Mouse (Mus musculus) neural tube, embryonic 14.5 days (tissue): ENCODE data around the gene Prdx5. TPM values are rescaled to one million over a fixed set of nuclear protein-coding genes. Genes with fewer than 3 reads are reported as not detected.
"Not testable (repeated sequence)": the region's sequence is repeated elsewhere in the genome, so short reads cannot be mapped to it uniquely, and the experiment has no call there.

Experiments
- ATAC-seq: fragments of 200-750 bp; cut with Nextera tagmentation; 2 replicates; pipeline ENCODE4 v1.8.0; 2017; ENCODE audit warnings: low read depth, mild to moderate bottlenecking, moderate TSS enrichment, moderate library complexity
- H3K27ac ChIP-seq: fragments of 300-500 bp; sonication (generic); 2 replicates; pipeline ENCODE4 v1.5.1; 2014; ENCODE audit warnings: low read depth, mild to moderate bottlenecking, control low read depth, low read length, moderate library complexity, mixed read lengths
- H3K27me3 ChIP-seq: fragments of 300-500 bp; sonication (generic); 2 replicates; pipeline ENCODE4 v1.6.1; 2014; ENCODE audit warnings: low read length; ENCODE audit not compliant: control insufficient read depth, insufficient read depth
- H3K36me3 ChIP-seq: fragments of 300-500 bp; sonication (generic); 2 replicates; pipeline ENCODE4 v1.6.1; 2014; ENCODE audit warnings: low read length, mixed read lengths; ENCODE audit not compliant: control insufficient read depth, insufficient read depth
- H3K4me1 ChIP-seq: fragments of 300-500 bp; sonication (generic); 2 replicates; pipeline ENCODE4 v1.6.1; 2014; ENCODE audit warnings: low read length; ENCODE audit not compliant: control insufficient read depth, insufficient read depth
- H3K4me2 ChIP-seq: fragments of 300-500 bp; sonication (generic); 2 replicates; pipeline ENCODE4 v1.6.1; 2014; ENCODE audit warnings: mild to moderate bottlenecking, low read depth, low read length, control low read depth
- H3K4me3 ChIP-seq: fragments of 300-500 bp; sonication (generic); 2 replicates; pipeline ENCODE4 v1.5.1; 2014; ENCODE audit warnings: low read depth, low read length, control low read depth, mixed read lengths
- H3K9ac ChIP-seq: fragments of 300-500 bp; sonication (generic); replicated peaks from 2 replicates; pipeline ENCODE4 v1.6.1; 2014; ENCODE audit warnings: low read depth, mild to moderate bottlenecking, control low read depth, low read length, mixed read lengths
- H3K9me3 ChIP-seq: fragments of 300-500 bp; sonication (generic); 2 replicates; pipeline ENCODE4 v1.6.1; 2016; ENCODE audit warnings: low read length; ENCODE audit not compliant: control insufficient read depth
- WGBS: fragments of 180-500 bp; shearing (Covaris S2); extraction: QIAGEN DNeasy Blood & Tissue Kit; methylation state at CpG from one replicate; pipeline ENCODE4 v1.1.7; 2014; 5-methylcytosine and 5-hydroxymethylcytosine counted together
- polyA plus RNA-seq: library from polyadenylated mRNA; unstranded; fragments of >200 nt; fragmentation: Nextera tagmentation; extraction: Ambion mirVana; gene quantifications from 2 replicates; pipeline ENCODE4 v1.2.1, GENCODE M21; 2014

Prdx5 gene
- polyA plus RNA-seq, 1 experiment from 2014 or later = 272 TPM

- H3K4me2 ChIP-seq = no peak overlapping the region
- no peak for ATAC-seq
- WGBS = 86% methylated on average over 3 of the region's 3 CpGs
Measured at GRCm38 (mm10) chr19:6906199-6906598, 3.7 kb downstream of the Prdx5 start.

GRCm38 (mm10) chr19:6905498-6906159, 4.3 kb downstream of the Prdx5 start:
- Histone ChIP-seq H3K4me2 (no peak overlapping the region), H3K9ac (no peak overlapping the region)
- no peak for ATAC-seq

More at GRCm38 (mm10) chr19:6906199-6906598, 3.7 kb downstream of the Prdx5 start:
- Histone ChIP-seq H3K27ac (no peak overlapping the region), H3K36me3 (peaks cover 15% of the 10 kb centered on the region), H3K9ac (no peak overlapping the region), H3K4me1 (peaks cover 15% of the 10 kb centered on the region), H3K27me3 (no peaks in the 10 kb centered on the region), H3K9me3 (no peaks in the 10 kb centered on the region), H3K4me3 (no peak overlapping the region)

GRCm38 (mm10) chr19:6904846-6905245, 5.1 kb downstream of the Prdx5 start:
- peaks cover 15% of the 10 kb centered on the region for H3K36me3 ChIP-seq
- no peak overlapping the region for H3K4me2 ChIP-seq
- no peak overlapping the region for H3K9ac ChIP-seq
- H3K27ac ChIP-seq = no peak overlapping the region
- H3K4me1 ChIP-seq = peaks cover 11% of the 10 kb centered on the region
- no peak for ATAC-seq
- H3K9me3 ChIP-seq = no peaks in the 10 kb centered on the region
- H3K4me3 ChIP-seq = no peak overlapping the region
- H3K27me3 ChIP-seq = no peaks in the 10 kb centered on the region
- 93% methylated on average over 2 of the region's 2 CpGs for WGBS

More at GRCm38 (mm10) chr19:6905498-6906159, 4.3 kb downstream of the Prdx5 start:
- Histone ChIP-seq H3K27me3 (no peaks in the 10 kb centered on the region), H3K4me3 (no peak overlapping the region), H3K27ac (no peak overlapping the region), H3K4me1 (peaks cover 11% of the 10 kb centered on the region), H3K36me3 (peaks cover 15% of the 10 kb centered on the region), H3K9me3 (no peaks in the 10 kb centered on the region)
- 94% methylated on average over 11 of the region's 11 CpGs for WGBS

- WGBS = 96% methylated on average over 1 of the region's 1 CpGs
- Histone ChIP-seq H3K27me3 (no peaks in the 10 kb centered on the region), H3K4me1 (peaks cover 4% of the 10 kb centered on the region), H3K9me3 (no peaks in the 10 kb centered on the region), H3K36me3 (peaks cover 15% of the 10 kb centered on the region), H3K27ac (no peak overlapping the region), H3K4me3 (no peak overlapping the region), H3K4me2 (no peak overlapping the region), H3K9ac (no peak overlapping the region)
- ATAC-seq = no peak
Measured at GRCm38 (mm10) chr19:6903031-6903430, 6.9 kb downstream of the Prdx5 start.

- Histone ChIP-seq H3K4me1 (no peaks in the 10 kb centered on the region), H3K4me2 (no peak overlapping the region), H3K36me3 (peaks cover 2% of the 10 kb centered on the region; the same call in 1 of the 2 replicates), H3K9ac (no peak overlapping the region), H3K27ac (no peak overlapping the region), H3K9me3 (no peaks in the 10 kb centered on the region), H3K27me3 (no peaks in the 10 kb centered on the region), H3K4me3 (no peak overlapping the region)
- ATAC-seq = no peak
- 76% methylated on average over 4 of the region's 4 CpGs for WGBS
Measured at GRCm38 (mm10) chr19:6899641-6900040, 10.3 kb downstream of the Prdx5 start.

GRCm38 (mm10) chr19:6895608-6896305, 14.1 kb downstream of the Prdx5 start:
- not testable (repeated sequence) for H3K9me3 ChIP-seq, H3K27ac ChIP-seq, H3K4me2 ChIP-seq, H3K4me3 ChIP-seq, H3K36me3 ChIP-seq, ATAC-seq, H3K27me3 ChIP-seq, H3K4me1 ChIP-seq, H3K9ac ChIP-seq
- WGBS = 95% methylated on average over 18 of the region's 18 CpGs

- Histone ChIP-seq H3K27ac (no peak overlapping the region), H3K4me3 (no peak overlapping the region), H3K9ac (no peak overlapping the region), H3K9me3 (no peaks in the 10 kb centered on the region), H3K4me1 (no peaks in the 10 kb centered on the region), H3K27me3 (no peaks in the 10 kb centered on the region), H3K4me2 (no peak overlapping the region), H3K36me3 (no peaks in the 10 kb centered on the region)
- 93% methylated on average over 14 of the region's 14 CpGs for WGBS
- ATAC-seq = no peak
Measured at GRCm38 (mm10) chr19:6893731-6894451, 16.0 kb downstream of the Prdx5 start.

GRCm38 (mm10) chr19:6892512-6892911, 17.4 kb downstream of the Prdx5 start:
- H3K4me2 ChIP-seq = no peak overlapping the region
- no peak overlapping the region for H3K4me3 ChIP-seq
- H3K27ac ChIP-seq = no peak overlapping the region
- H3K9ac ChIP-seq = no peak overlapping the region
- H3K36me3 ChIP-seq = no peaks in the 10 kb centered on the region
- H3K27me3 ChIP-seq = no peaks in the 10 kb centered on the region
- no peaks in the 10 kb centered on the region for H3K9me3 ChIP-seq
- 65% methylated on average over 4 of the region's 4 CpGs for WGBS
- no peak for ATAC-seq
- H3K4me1 ChIP-seq = no peaks in the 10 kb centered on the region

- Histone ChIP-seq H3K4me2 (no peak overlapping the region), H3K27ac (no peak overlapping the region), H3K36me3 (no peaks in the 10 kb centered on the region), H3K9ac (no peak overlapping the region), H3K4me1 (no peaks in the 10 kb centered on the region), H3K9me3 (peaks cover 3% of the 10 kb centered on the region; the same call in 1 of the 2 replicates), H3K4me3 (no peak overlapping the region), H3K27me3 (no peaks in the 10 kb centered on the region)
- 91% methylated on average over 4 of the region's 4 CpGs for WGBS
- ATAC-seq = no peak
Measured at GRCm38 (mm10) chr19:6877965-6878364, 31.9 kb downstream of the Prdx5 start.
